Mouse (Mus musculus) forebrain, embryonic 14.5 days (tissue): Measurements from ENCODE around the gene Gm6871. TPM values are rescaled to one million over a fixed set of nuclear protein-coding genes. Genes with fewer than 3 reads are reported as not detected.
"Not testable (repeated sequence)": the region's sequence is repeated elsewhere in the genome, so short reads cannot be mapped to it uniquely, and the experiment has no call there.

Source experiments
- ATAC-seq: fragments of 200-750 bp; cut with Nextera tagmentation; 2 replicates; pipeline ENCODE4 v1.8.0; 2017; ENCODE audit warnings: mild to moderate bottlenecking, moderate library complexity
- DNase-seq: peaks from one replicate; pipeline ENCODE4 v3.0.0-alpha.2; 2015; ENCODE audit warnings: low spot score
- H3K27ac ChIP-seq: fragments of 300-500 bp; sonication (generic); 2 replicates; pipeline ENCODE4 v1.5.1; 2014; ENCODE audit warnings: low read depth, mild to moderate bottlenecking, control low read depth, low read length, moderate library complexity
- H3K27me3 ChIP-seq: fragments of 300-500 bp; sonication (generic); replicated peaks from 2 replicates; pipeline ENCODE4 v1.6.1; 2014; ENCODE audit warnings: low read length, control low read depth, mixed read lengths; ENCODE audit not compliant: control insufficient read depth, insufficient read depth
- H3K36me3 ChIP-seq: fragments of 300-500 bp; sonication (generic); 2 replicates; pipeline ENCODE4 v1.6.1; 2014; ENCODE audit warnings: low read length, control low read depth; ENCODE audit not compliant: control insufficient read depth, insufficient read depth
- H3K4me1 ChIP-seq: fragments of 300-500 bp; sonication (generic); 2 replicates; pipeline ENCODE4 v1.6.1; 2014; ENCODE audit warnings: antibody characterized with exemption, low read length, control low read depth; ENCODE audit not compliant: control insufficient read depth, insufficient read depth
- H3K4me2 ChIP-seq: fragments of 300-500 bp; sonication (generic); 2 replicates; pipeline ENCODE4 v1.6.1; 2014; ENCODE audit warnings: mild to moderate bottlenecking, control low read depth, low read length
- H3K4me3 ChIP-seq: fragments of 300-500 bp; sonication (generic); 2 replicates; pipeline ENCODE4 v1.5.1; 2014; ENCODE audit warnings: low read depth, low read length, control low read depth
- H3K9ac ChIP-seq: fragments of 300-500 bp; sonication (generic); 2 replicates; pipeline ENCODE4 v1.6.1; 2014; ENCODE audit warnings: mild to moderate bottlenecking, low read length, control low read depth, moderate library complexity
- H3K9me3 ChIP-seq: fragments of 300-500 bp; sonication (generic); replicated peaks from 2 replicates; pipeline ENCODE4 v1.6.1; 2016; ENCODE audit warnings: low read length, control low read depth, mixed read lengths; ENCODE audit not compliant: control insufficient read depth
- WGBS: fragments of 180-500 bp; shearing (Covaris S2); extraction: QIAGEN DNeasy Blood & Tissue Kit; methylation state at CpG from one replicate; pipeline ENCODE4 v1.1.7; 2014; 5-methylcytosine and 5-hydroxymethylcytosine counted together
- polyA plus RNA-seq: library from polyadenylated mRNA; unstranded; fragments of >200 nt; fragmentation: Nextera tagmentation; extraction: Ambion mirVana; gene quantifications from 2 replicates; pipeline ENCODE4 v1.2.1, GENCODE M21; 2014

Gene Gm6871
- polyA plus RNA-seq, 1 experiment from 2014 or later, result not detected

- Histone ChIP-seq H3K4me1 (no peaks in the 10 kb centered on the region), H3K9me3 (0 out of 2 replicates have a peak, but pooled peaks cover 2% of the 10 kb centered on the region), H3K9ac (no peak overlapping the region), H3K36me3 (no peaks in the 10 kb centered on the region), H3K4me3 (no peak overlapping the region), H3K4me2 (no peak overlapping the region), H3K27me3 (no peaks in the 10 kb centered on the region), H3K27ac (no peak overlapping the region)
- 74% methylated on average over 8 of the region's 8 CpGs for WGBS
- ATAC-seq, result no peak
- no peak for DNase-seq
These were observed 12.8 kb downstream of the Gm6871 start for GRCm38 (mm10) chr7:41560681-41561080.

- WGBS, result 85% methylated on average over 3 of the region's 3 CpGs
- H3K9me3 ChIP-seq, result peaks cover 2% of the 10 kb centered on the region; the same call in 1 of the 2 replicates
- DNase-seq (no peak), ATAC-seq (no peak)
- no peak overlapping the region for H3K27ac ChIP-seq
- no peak overlapping the region for H3K4me3 ChIP-seq
- H3K36me3 ChIP-seq, result no peaks in the 10 kb centered on the region
- H3K9ac ChIP-seq, result no peak overlapping the region
- H3K27me3 ChIP-seq, result no peaks in the 10 kb centered on the region
- H3K4me2 ChIP-seq, result no peak overlapping the region
- no peaks in the 10 kb centered on the region for H3K4me1 ChIP-seq
These were observed 60.8 kb downstream of the Gm6871 start for GRCm38 (mm10) chr7:41512672-41513071.

DNA sequence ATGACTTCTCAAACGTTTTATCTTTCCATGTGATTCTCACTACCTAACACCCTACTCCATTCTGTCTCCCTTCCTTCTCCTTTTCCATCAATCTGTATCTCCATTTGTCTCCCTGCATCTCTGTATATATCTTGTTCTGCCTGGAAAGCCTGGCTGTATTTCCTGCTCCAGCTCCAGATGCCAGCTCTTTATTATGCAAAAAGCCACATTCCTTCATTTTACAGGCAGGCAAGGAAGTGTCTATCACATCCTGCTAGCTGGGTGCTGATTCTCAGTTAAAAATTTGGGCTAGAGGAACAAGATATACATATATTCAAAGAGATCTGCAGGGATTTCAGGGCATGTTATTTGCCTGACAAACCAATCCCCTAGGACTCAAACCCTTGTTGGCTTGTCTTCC, 61.3 kb downstream of the Gm6871 start:
- Histone ChIP-seq H3K27ac (no peak overlapping the region), H3K4me1 (no peaks in the 10 kb centered on the region), H3K9me3 (no peaks in the 10 kb centered on the region; the same call in 1 of the 2 replicates), H3K36me3 (no peaks in the 10 kb centered on the region), H3K27me3 (no peaks in the 10 kb centered on the region), H3K9ac (no peak overlapping the region), H3K4me2 (no peak overlapping the region), H3K4me3 (no peak overlapping the region)
- ATAC-seq (no peak), DNase-seq (no peak)
- 38% methylated on average over 1 of the region's 1 CpGs for WGBS

DNA sequence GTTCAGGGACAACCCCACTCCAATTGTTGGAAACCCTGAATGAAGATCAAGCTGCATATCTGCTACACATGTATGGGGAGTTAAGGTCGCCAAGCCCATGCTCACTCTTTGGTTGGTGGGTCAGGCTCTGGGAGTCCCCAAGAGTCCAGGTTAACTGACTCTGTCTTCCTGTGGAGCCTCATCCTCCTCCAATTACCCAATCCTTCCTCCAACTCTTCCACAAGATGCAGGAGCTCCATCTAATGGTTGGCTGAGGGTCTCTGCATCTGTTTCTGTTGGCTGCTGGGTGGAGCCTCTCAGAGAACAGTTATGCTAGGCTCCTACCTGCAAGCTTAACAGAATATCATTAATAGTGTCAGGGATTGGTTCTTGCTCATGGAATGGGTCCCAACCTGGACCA, 71.1 kb downstream of the Gm6871 start:
- no peak overlapping the region for H3K9ac ChIP-seq
- no peak for DNase-seq
- no peaks in the 10 kb centered on the region for H3K36me3 ChIP-seq
- no peak overlapping the region for H3K27ac ChIP-seq
- H3K27me3 ChIP-seq, result no peaks in the 10 kb centered on the region
- H3K4me2 ChIP-seq, result no peak overlapping the region
- no peaks in the 10 kb centered on the region for H3K4me1 ChIP-seq
- ATAC-seq, result no peak
- no peaks in the 10 kb centered on the region for H3K9me3 ChIP-seq
- H3K4me3 ChIP-seq, result no peak overlapping the region
- 65% methylated on average over 1 of the region's 1 CpGs for WGBS

GRCm38 (mm10) chr7:41500151-41500934, 73.1 kb downstream of the Gm6871 start:
- 21% methylated on average over 22 of the region's 22 CpGs for WGBS
- Histone ChIP-seq H3K4me1 (no peaks in the 10 kb centered on the region), H3K27me3 (no peaks in the 10 kb centered on the region), H3K4me3 (peak overlapping the region; percentile 58), H3K36me3 (no peaks in the 10 kb centered on the region), H3K27ac (no peak overlapping the region), H3K9me3 (no peaks in the 10 kb centered on the region), H3K4me2 (peak overlapping the region; percentile 75), H3K9ac (peak overlapping the region; percentile 57)
- peak; percentile 51 for DNase-seq
- ATAC-seq, result peak; percentile 32

GRCm38 (mm10) chr7:41499389-41500049, 73.9 kb downstream of the Gm6871 start, which contains the start of the genes Gm20449 and AW146154:
Gene Gm20449, minus strand, starts transcription at chr7:41499417.
Gene AW146154, minus strand, starts transcription at chr7:41499890.
- Histone ChIP-seq H3K4me3 (peak within 1 kb of the TSS; percentile 58), H3K4me2 (peak within 1 kb of the TSS; percentile 75), H3K36me3 (no peaks in the 10 kb centered on the region), H3K27ac (no peak within 1 kb of the TSS), H3K4me1 (no peaks in the 10 kb centered on the region), H3K27me3 (no peaks in the 10 kb centered on the region), H3K9ac (peak within 1 kb of the TSS; percentile 57), H3K9me3 (0 out of 2 replicates have a peak, but pooled peaks cover 2% of the 10 kb centered on the region)
- DNase-seq, result peak; percentile 97
- peak; percentile 99 for ATAC-seq
- WGBS, result under 1% methylated on average over 18 of the region's 18 CpGs

GRCm38 (mm10) chr7:41499018-41499388, 74.5 kb downstream of the Gm6871 start:
- not testable (repeated sequence) for H3K9me3 ChIP-seq, H3K27ac ChIP-seq, H3K36me3 ChIP-seq, DNase-seq, H3K27me3 ChIP-seq, ATAC-seq, H3K4me1 ChIP-seq
- WGBS, result 0% methylated on average over 6 of the region's 6 CpGs
- peak overlapping the region; percentile 75 for H3K4me2 ChIP-seq
- peak overlapping the region; percentile 57 for H3K9ac ChIP-seq
- peak overlapping the region; percentile 58 for H3K4me3 ChIP-seq

DNA sequence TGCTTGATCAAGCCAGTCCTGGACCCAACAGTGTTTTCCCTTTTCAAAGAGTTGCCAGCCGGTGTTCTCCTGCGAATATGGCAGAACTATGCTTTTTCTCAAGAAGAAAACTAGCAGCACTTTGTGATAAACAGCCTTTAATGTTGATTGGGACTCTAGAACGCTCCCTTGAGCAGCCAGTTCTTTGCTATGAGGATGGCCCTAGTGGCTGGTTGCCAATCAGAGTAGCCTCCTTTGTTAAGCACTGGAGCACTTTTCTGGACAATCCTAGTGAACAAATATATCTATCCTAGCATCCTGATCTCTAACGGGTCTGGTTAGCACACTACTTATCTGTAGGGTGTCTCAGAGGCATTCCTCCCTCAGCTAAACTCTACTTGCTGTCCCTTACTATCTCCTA, 75.0 kb downstream of the Gm6871 start:
- 89% methylated on average over 1 of the region's 4 CpGs for WGBS
- H3K4me2 ChIP-seq, result peak overlapping the region; percentile 75
- not testable (repeated sequence) for ATAC-seq, H3K9me3 ChIP-seq, H3K27me3 ChIP-seq, DNase-seq, H3K27ac ChIP-seq, H3K36me3 ChIP-seq, H3K9ac ChIP-seq, H3K4me1 ChIP-seq
- H3K4me3 ChIP-seq, result peak overlapping the region; percentile 58; the same call in 1 of the 2 replicates

- no peaks in the 10 kb centered on the region for H3K36me3 ChIP-seq
- no peak for ATAC-seq
These were observed 75.6 kb downstream of the Gm6871 start for GRCm38 (mm10) chr7:41497871-41498270.

More at GRCm38 (mm10) chr7:41497871-41498270, 75.6 kb downstream of the Gm6871 start:
- WGBS, result 95% methylated on average over 2 of the region's 2 CpGs
- Histone ChIP-seq H3K4me2 (no peak overlapping the region), H3K27ac (no peak overlapping the region), H3K4me3 (no peak overlapping the region), H3K9ac (no peak overlapping the region), H3K4me1 (no peaks in the 10 kb centered on the region), H3K9me3 (0 out of 2 replicates have a peak, but pooled peaks cover 3% of the 10 kb centered on the region), H3K27me3 (no peaks in the 10 kb centered on the region)
- DNase-seq, result no peak
